Mouse (Mus musculus): ENCODE measurements around the gene Pparg. TPM values are rescaled to one million over a fixed set of nuclear protein-coding genes. Genes with fewer than 3 reads are reported as not detected.

The Pparg gene
- polyA plus RNA-seq, 1 experiment, result 9.0 TPM

- no peak overlapping the region for H3K27ac ChIP-seq (ENCODE audit: insufficient read depth, low read length)
- H3K4me3 ChIP-seq (ENCODE audit: insufficient read depth, low read length), result no peak overlapping the region
- no peak for TF ChIP-seq CTCF (IDR thresholded peaks at IDR 0.05; ENCODE audit: extremely low read depth, insufficient read depth, low read length)
- no peak for TF ChIP-seq POLR2A (IDR thresholded peaks at IDR 0.05; ENCODE audit: extremely low read depth, insufficient read depth, low read length)
- H3K4me1 ChIP-seq (ENCODE audit: control insufficient read depth, insufficient read depth, low read length), result no peaks in the 10 kb centered on the region
These were observed 36.2 kb downstream of the Pparg start for GRCm38 (mm10) chr6:115396911-115397310.

GRCm38 (mm10) chr6:115404354-115404753, 43.6 kb downstream of the Pparg start:
- TF ChIP-seq CTCF (IDR thresholded peaks at IDR 0.05; ENCODE audit: extremely low read depth, insufficient read depth, low read length) (no peak), POLR2A (IDR thresholded peaks at IDR 0.05; ENCODE audit: extremely low read depth, insufficient read depth, low read length) (no peak)
- no peak overlapping the region for H3K4me3 ChIP-seq (ENCODE audit: insufficient read depth, low read length)
- no peaks in the 10 kb centered on the region for H3K4me1 ChIP-seq (ENCODE audit: control insufficient read depth, insufficient read depth, low read length)
- H3K27ac ChIP-seq (ENCODE audit: insufficient read depth, low read length), result no peak overlapping the region

GRCm38 (mm10) chr6:115411477-115411876, 50.7 kb downstream of the Pparg start:
- H3K4me1 ChIP-seq (ENCODE audit: control insufficient read depth, insufficient read depth, low read length), result no peaks in the 10 kb centered on the region
- H3K27ac ChIP-seq (ENCODE audit: insufficient read depth, low read length), result no peak overlapping the region
- H3K4me3 ChIP-seq (ENCODE audit: insufficient read depth, low read length), result no peak overlapping the region
- no peak for TF ChIP-seq CTCF (IDR thresholded peaks at IDR 0.05; ENCODE audit: extremely low read depth, insufficient read depth, low read length)
- TF ChIP-seq POLR2A (IDR thresholded peaks at IDR 0.05; ENCODE audit: extremely low read depth, insufficient read depth, low read length), result no peak

- Histone ChIP-seq H3K4me3 (ENCODE audit: insufficient read depth, low read length) (no peak overlapping the region), H3K27ac (ENCODE audit: insufficient read depth, low read length) (no peak overlapping the region), H3K4me1 (ENCODE audit: control insufficient read depth, insufficient read depth, low read length) (no peaks in the 10 kb centered on the region)
- no peak for TF ChIP-seq CTCF (IDR thresholded peaks at IDR 0.05; ENCODE audit: extremely low read depth, insufficient read depth, low read length)
- TF ChIP-seq POLR2A (IDR thresholded peaks at IDR 0.05; ENCODE audit: extremely low read depth, insufficient read depth, low read length), result no peak
These were observed 57.4 kb downstream of the Pparg start for GRCm38 (mm10) chr6:115418171-115418570.

- Histone ChIP-seq H3K4me1 (ENCODE audit: control insufficient read depth, insufficient read depth, low read length) (no peaks in the 10 kb centered on the region), H3K4me3 (ENCODE audit: insufficient read depth, low read length) (no peak overlapping the region), H3K27ac (ENCODE audit: insufficient read depth, low read length) (no peak overlapping the region)
- TF ChIP-seq CTCF (IDR thresholded peaks at IDR 0.05; ENCODE audit: extremely low read depth, insufficient read depth, low read length) (no peak), POLR2A (IDR thresholded peaks at IDR 0.05; ENCODE audit: extremely low read depth, insufficient read depth, low read length) (no peak)
These were observed 58.2 kb downstream of the Pparg start for GRCm38 (mm10) chr6:115418964-115419363.

GRCm38 (mm10) chr6:115420963-115421362, 60.2 kb downstream of the Pparg start:
- TF ChIP-seq POLR2A (IDR thresholded peaks at IDR 0.05; ENCODE audit: extremely low read depth, insufficient read depth, low read length) (no peak), CTCF (IDR thresholded peaks at IDR 0.05; ENCODE audit: extremely low read depth, insufficient read depth, low read length) (no peak)
- Histone ChIP-seq H3K27ac (ENCODE audit: insufficient read depth, low read length) (no peak overlapping the region), H3K4me1 (ENCODE audit: control insufficient read depth, insufficient read depth, low read length) (no peaks in the 10 kb centered on the region), H3K4me3 (ENCODE audit: insufficient read depth, low read length) (no peak overlapping the region)

- H3K4me1 ChIP-seq (ENCODE audit: control insufficient read depth, insufficient read depth, low read length), result no peaks in the 10 kb centered on the region
- H3K27ac ChIP-seq (ENCODE audit: insufficient read depth, low read length), result no peak overlapping the region
- H3K4me3 ChIP-seq (ENCODE audit: insufficient read depth, low read length), result no peak overlapping the region
- TF ChIP-seq CTCF (IDR thresholded peaks at IDR 0.05; ENCODE audit: extremely low read depth, insufficient read depth, low read length) (no peak), POLR2A (IDR thresholded peaks at IDR 0.05; ENCODE audit: extremely low read depth, insufficient read depth, low read length) (no peak)
These were observed 60.9 kb downstream of the Pparg start for GRCm38 (mm10) chr6:115421665-115422064.

- Histone ChIP-seq H3K4me3 (ENCODE audit: insufficient read depth, low read length) (no peak overlapping the region), H3K27ac (ENCODE audit: insufficient read depth, low read length) (no peak overlapping the region), H3K4me1 (ENCODE audit: control insufficient read depth, insufficient read depth, low read length) (no peaks in the 10 kb centered on the region)
- TF ChIP-seq POLR2A (IDR thresholded peaks at IDR 0.05; ENCODE audit: extremely low read depth, insufficient read depth, low read length) (no peak), CTCF (IDR thresholded peaks at IDR 0.05; ENCODE audit: extremely low read depth, insufficient read depth, low read length) (no peak)
These were observed 63.7 kb downstream of the Pparg start for GRCm38 (mm10) chr6:115424433-115424832.

- TF ChIP-seq POLR2A (IDR thresholded peaks at IDR 0.05; ENCODE audit: extremely low read depth, insufficient read depth, low read length) (no peak), CTCF (IDR thresholded peaks at IDR 0.05; ENCODE audit: extremely low read depth, insufficient read depth, low read length) (no peak)
- no peak overlapping the region for H3K4me3 ChIP-seq (ENCODE audit: insufficient read depth, low read length)
These were observed 72.0 kb downstream of the Pparg start for GRCm38 (mm10) chr6:115432726-115433125.

GRCm38 (mm10) chr6:115434054-115434453, 73.3 kb downstream of the Pparg start:
- no peak overlapping the region for H3K27ac ChIP-seq (ENCODE audit: insufficient read depth, low read length)
- H3K4me3 ChIP-seq (ENCODE audit: insufficient read depth, low read length), result no peak overlapping the region
- H3K4me1 ChIP-seq (ENCODE audit: control insufficient read depth, insufficient read depth, low read length), result peaks cover 2% of the 10 kb centered on the region; the same call in 1 of the 2 replicates
- TF ChIP-seq POLR2A (IDR thresholded peaks at IDR 0.05; ENCODE audit: extremely low read depth, insufficient read depth, low read length) (no peak), CTCF (IDR thresholded peaks at IDR 0.05; ENCODE audit: extremely low read depth, insufficient read depth, low read length) (no peak)

More at GRCm38 (mm10) chr6:115432726-115433125, 72.0 kb downstream of the Pparg start:
- Histone ChIP-seq H3K4me1 (ENCODE audit: control insufficient read depth, insufficient read depth, low read length) (peaks cover 2% of the 10 kb centered on the region; the same call in 1 of the 2 replicates), H3K27ac (ENCODE audit: insufficient read depth, low read length) (no peak overlapping the region)
